Mouse (Mus musculus) kidney, adult 2 months (tissue): ENCODE data around the gene Clint1.

Experiments
- CTCF ChIP-seq: fragments of 200-500 bp; conservative IDR thresholded peaks from 2 replicates; pipeline ENCODE4 v1.5.1; 2011; ENCODE audit warnings: low read depth, mild to moderate bottlenecking, control low read depth, low read length, moderate library complexity, mixed read lengths; ENCODE audit not compliant: insufficient read depth, insufficient read length
- POLR2A ChIP-seq: fragments of 200-500 bp; IDR thresholded peaks from one replicate; pipeline ENCODE4 v1.6.1; 2011; ENCODE audit warnings: low read depth, low read length, control low read depth

DNA sequence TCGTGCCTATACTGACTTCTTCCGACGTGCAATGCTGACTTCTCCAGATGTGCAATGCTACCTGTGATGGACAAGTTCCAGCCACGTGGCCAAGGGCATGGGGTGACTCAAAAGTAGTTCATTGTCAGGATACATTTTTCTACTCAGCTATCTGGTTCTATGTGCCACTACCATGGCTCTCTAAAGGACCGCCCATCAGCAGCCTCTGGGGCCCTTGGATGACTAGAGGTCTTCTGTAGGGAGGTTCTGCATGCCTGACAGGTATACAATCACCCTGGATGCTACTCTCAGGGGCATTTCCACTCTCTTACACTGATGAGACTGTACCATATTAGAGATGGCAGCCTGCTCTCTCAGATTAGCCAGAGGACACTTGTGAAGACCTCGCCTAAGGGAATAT lies 41.8 kb upstream of the Clint1 start:
- no peak for TF ChIP-seq POLR2A
- TF ChIP-seq CTCF, result no peak
